Mouse (Mus musculus): ENCODE measurements around the gene Tln2. TPM values are rescaled to one million over a fixed set of nuclear protein-coding genes. Genes with fewer than 3 reads are reported as not detected.
"Not testable (repeated sequence)": the region's sequence is repeated elsewhere in the genome, so short reads cannot be mapped to it uniquely, and the experiment has no call there.

Gene Tln2
- total and polyA plus RNA-seq, 2 experiments from 2014 or later: 59.3 to 71.1 TPM

DNA sequence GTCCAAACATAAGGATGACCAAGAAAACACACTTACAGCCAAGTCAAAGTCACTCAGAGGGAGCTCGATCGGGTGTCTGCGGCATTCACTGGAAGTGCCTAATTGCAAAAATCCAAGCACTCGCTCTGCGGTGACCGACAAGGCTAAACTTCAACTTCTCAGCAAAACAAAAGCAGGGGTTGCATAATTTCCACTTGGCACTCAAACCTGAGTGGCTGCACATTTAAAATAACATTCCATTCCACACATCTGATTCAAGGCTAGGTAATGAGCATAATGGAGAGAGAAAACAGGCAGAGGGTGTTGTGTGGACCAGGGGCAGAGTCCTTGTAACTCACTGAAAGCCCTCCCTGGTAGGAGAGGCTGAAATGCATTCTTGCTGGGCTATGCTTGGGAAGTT lies 260.3 kb downstream of the Tln2 start:
- TF ChIP-seq CTCF (IDR thresholded peaks at IDR 0.05; ENCODE audit: low read depth): no peak
- no peak overlapping the region for H3K9ac ChIP-seq (replicated peaks; ENCODE audit: low read length)
- ATAC-seq (no peak), DNase-seq (ENCODE audit: low spot score) (no peak)
- 81% methylated on average over 6 of the region's 6 CpGs for WGBS
- no peaks in the 10 kb centered on the region for H3K27me3 ChIP-seq (ENCODE audit: insufficient read depth, low read length)
- H3K4me1 ChIP-seq (ENCODE audit: insufficient read depth, low read length): no peaks in the 10 kb centered on the region
- no peaks in the 10 kb centered on the region for H3K9me3 ChIP-seq (ENCODE audit: low read length)
- H3K27ac ChIP-seq: no peak overlapping the region
- no peak overlapping the region for H3K4me2 ChIP-seq (ENCODE audit: low read depth, low read length)
- H3K36me3 ChIP-seq (ENCODE audit: insufficient read depth, low read length): no peaks in the 10 kb centered on the region
- no peak overlapping the region for H3K4me3 ChIP-seq (ENCODE audit: low read length)

DNA sequence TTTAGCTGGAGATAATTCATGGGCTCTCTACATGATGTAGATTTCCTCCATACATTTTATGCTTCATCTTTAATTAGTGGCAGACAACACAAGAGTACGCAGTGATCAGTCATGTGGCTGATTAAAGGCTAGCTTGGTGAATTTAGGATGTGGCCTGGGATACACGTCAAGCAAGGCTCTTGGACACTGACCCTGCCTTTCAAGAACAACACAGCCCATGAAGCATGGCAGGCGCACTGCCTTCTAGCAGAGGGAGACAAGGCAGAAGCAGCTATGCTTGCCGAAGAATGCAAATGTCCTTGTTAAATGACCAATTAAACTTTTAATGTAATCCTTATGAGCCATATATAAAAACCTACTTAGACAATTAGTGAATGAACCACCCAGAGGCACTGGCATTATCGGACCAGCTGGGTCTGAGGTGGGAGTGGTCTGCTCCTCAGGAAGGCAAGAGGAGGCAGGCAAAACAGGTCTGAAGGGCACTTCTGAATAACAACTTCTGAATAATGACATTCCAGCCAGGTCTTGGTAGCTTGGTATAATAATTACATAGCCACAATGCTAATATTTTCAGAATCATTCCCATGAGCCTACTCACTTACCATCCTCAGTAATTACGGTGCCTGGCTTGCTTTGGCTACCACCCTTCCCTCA lies 262.1 kb downstream of the Tln2 start:
- no peak overlapping the region for H3K4me2 ChIP-seq (ENCODE audit: low read depth, low read length)
- H3K4me1 ChIP-seq (ENCODE audit: insufficient read depth, low read length): no peaks in the 10 kb centered on the region
- WGBS: 78% methylated on average over 6 of the region's 6 CpGs
- H3K4me3 ChIP-seq (ENCODE audit: low read length): no peak overlapping the region
- H3K27me3 ChIP-seq (ENCODE audit: insufficient read depth, low read length): no peaks in the 10 kb centered on the region
- no peak overlapping the region for H3K27ac ChIP-seq
- H3K36me3 ChIP-seq (ENCODE audit: insufficient read depth, low read length): no peaks in the 10 kb centered on the region
- DNase-seq (ENCODE audit: low spot score) (no peak), ATAC-seq (no peak)
- no peaks in the 10 kb centered on the region for H3K9me3 ChIP-seq (ENCODE audit: low read length)
- no peak for TF ChIP-seq CTCF (IDR thresholded peaks at IDR 0.05; ENCODE audit: low read depth)
- H3K9ac ChIP-seq (replicated peaks; ENCODE audit: low read length): no peak overlapping the region

GRCm38 (mm10) chr9:67287457-67287856 lies 272.0 kb downstream of the Tln2 start:
- H3K4me2 ChIP-seq (ENCODE audit: low read depth, low read length): no peak overlapping the region
- no peaks in the 10 kb centered on the region for H3K27me3 ChIP-seq (ENCODE audit: insufficient read depth, low read length)
- H3K9ac ChIP-seq (replicated peaks; ENCODE audit: low read length): no peak overlapping the region
- WGBS: 65% methylated on average over 4 of the region's 4 CpGs
- no peaks in the 10 kb centered on the region for H3K36me3 ChIP-seq (ENCODE audit: insufficient read depth, low read length)
- no peak for DNase-seq (ENCODE audit: low spot score)
- H3K27ac ChIP-seq: no peak overlapping the region
- ATAC-seq: no peak
- no peaks in the 10 kb centered on the region for H3K9me3 ChIP-seq (ENCODE audit: low read length)
- H3K4me3 ChIP-seq (ENCODE audit: low read length): no peak overlapping the region
- no peak for TF ChIP-seq CTCF (IDR thresholded peaks at IDR 0.05; ENCODE audit: low read depth)
- no peaks in the 10 kb centered on the region for H3K4me1 ChIP-seq (ENCODE audit: insufficient read depth, low read length)

- no peak for ATAC-seq
Measured at GRCm38 (mm10) chr9:67286801-67287200, 272.7 kb downstream of the Tln2 start.

DNA sequence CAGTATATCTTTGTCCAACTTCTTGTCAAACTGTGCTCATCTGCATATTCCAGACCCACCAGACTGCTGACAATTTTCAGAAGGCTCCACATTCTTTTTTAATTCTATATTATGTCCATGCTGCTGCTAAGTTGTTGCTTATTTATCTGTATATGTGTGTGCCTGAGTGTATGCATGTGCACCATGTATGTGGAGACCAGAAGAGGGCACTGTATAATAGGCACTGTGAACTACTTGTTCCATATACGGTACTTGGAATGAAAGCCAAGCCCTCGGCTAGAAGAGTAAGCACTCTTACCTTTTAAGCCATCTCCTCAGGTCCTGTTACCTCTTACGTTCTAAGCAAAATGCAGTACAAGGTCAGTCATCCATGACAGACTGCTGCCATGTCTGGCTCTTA lies 274.0 kb downstream of the Tln2 start:
- H3K27ac ChIP-seq: no peak overlapping the region
- no peaks in the 10 kb centered on the region for H3K36me3 ChIP-seq (ENCODE audit: insufficient read depth, low read length)
- H3K4me1 ChIP-seq (ENCODE audit: insufficient read depth, low read length): no peaks in the 10 kb centered on the region
- peak; percentile 45 for TF ChIP-seq CTCF (IDR thresholded peaks at IDR 0.05; ENCODE audit: low read depth)
- WGBS: 81% methylated on average over 3 of the region's 3 CpGs
- DNase-seq (ENCODE audit: low spot score) (no peak), ATAC-seq (no peak)
- no peak overlapping the region for H3K9ac ChIP-seq (replicated peaks; ENCODE audit: low read length)
- H3K4me2 ChIP-seq (ENCODE audit: low read depth, low read length): no peak overlapping the region
- H3K4me3 ChIP-seq (ENCODE audit: low read length): no peak overlapping the region
- no peaks in the 10 kb centered on the region for H3K9me3 ChIP-seq (ENCODE audit: low read length)
- no peaks in the 10 kb centered on the region for H3K27me3 ChIP-seq (ENCODE audit: insufficient read depth, low read length)

More at GRCm38 (mm10) chr9:67286801-67287200, 272.7 kb downstream of the Tln2 start:
- no peaks in the 10 kb centered on the region for H3K9me3 ChIP-seq (ENCODE audit: low read length)
- no peak overlapping the region for H3K4me3 ChIP-seq (ENCODE audit: low read length)
- DNase-seq (ENCODE audit: low spot score): no peak
- no peaks in the 10 kb centered on the region for H3K4me1 ChIP-seq (ENCODE audit: insufficient read depth, low read length)
- H3K4me2 ChIP-seq (ENCODE audit: low read depth, low read length): no peak overlapping the region
- 90% methylated on average over 3 of the region's 3 CpGs for WGBS
- TF ChIP-seq CTCF (IDR thresholded peaks at IDR 0.05; ENCODE audit: low read depth): no peak
- no peak overlapping the region for H3K9ac ChIP-seq (replicated peaks; ENCODE audit: low read length)
- no peaks in the 10 kb centered on the region for H3K27me3 ChIP-seq (ENCODE audit: insufficient read depth, low read length)
- no peaks in the 10 kb centered on the region for H3K36me3 ChIP-seq (ENCODE audit: insufficient read depth, low read length)
- H3K27ac ChIP-seq: no peak overlapping the region

DNA sequence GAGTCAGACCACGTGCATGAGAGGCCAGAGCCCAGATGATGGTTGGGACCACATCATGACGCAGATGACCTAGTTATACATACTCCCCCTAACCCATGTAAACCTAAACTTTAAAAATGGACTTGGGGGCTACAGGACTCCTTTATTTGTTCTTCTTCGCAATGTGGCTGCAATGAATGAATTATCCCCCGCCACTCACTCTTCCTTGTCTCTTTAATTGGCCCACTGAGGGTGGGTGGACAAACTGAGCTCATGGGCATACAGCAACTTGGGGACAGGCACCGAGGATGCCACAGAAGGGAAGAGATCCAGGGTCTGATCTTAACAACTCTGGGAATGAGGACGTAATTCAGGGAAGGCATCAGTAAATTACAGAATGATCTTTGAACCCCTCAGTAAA lies 277.7 kb downstream of the Tln2 start:
- Histone ChIP-seq H3K27me3 (ENCODE audit: insufficient read depth, low read length) (no peaks in the 10 kb centered on the region), H3K4me2 (ENCODE audit: low read depth, low read length) (no peak overlapping the region), H3K9ac (replicated peaks; ENCODE audit: low read length) (no peak overlapping the region), H3K27ac (no peak overlapping the region), H3K4me3 (ENCODE audit: low read length) (no peak overlapping the region), H3K36me3 (ENCODE audit: insufficient read depth, low read length) (0 out of 2 replicates have a peak, but pooled peaks cover 7% of the 10 kb centered on the region), H3K9me3 (ENCODE audit: low read length) (no peaks in the 10 kb centered on the region), H3K4me1 (ENCODE audit: insufficient read depth, low read length) (no peaks in the 10 kb centered on the region)
- no peak for ATAC-seq
- no peak for DNase-seq (ENCODE audit: low spot score)
- 87% methylated on average over 6 of the region's 6 CpGs for WGBS
- no peak for TF ChIP-seq CTCF (IDR thresholded peaks at IDR 0.05; ENCODE audit: low read depth)

- DNase-seq (ENCODE audit: low spot score); H3K36me3 ChIP-seq (ENCODE audit: insufficient read depth, low read length); H3K4me2 ChIP-seq (ENCODE audit: low read depth, low read length); H3K27ac ChIP-seq; H3K4me3 ChIP-seq (ENCODE audit: low read length); H3K9ac ChIP-seq (replicated peaks; ENCODE audit: low read length); H3K4me1 ChIP-seq (ENCODE audit: insufficient read depth, low read length); H3K27me3 ChIP-seq (ENCODE audit: insufficient read depth, low read length); H3K9me3 ChIP-seq (ENCODE audit: low read length); ATAC-seq: not testable (repeated sequence)
Measured at GRCm38 (mm10) chr9:67280311-67280710, 279.2 kb downstream of the Tln2 start.

Measured in hindbrain, postnatal 0 days (tissue).